Mouse (Mus musculus) cerebellum, adult 2 months (tissue): Measurements from ENCODE around the gene Pitx2. TPM values are rescaled to one million over a fixed set of nuclear protein-coding genes. Genes with fewer than 3 reads are reported as not detected.

Source experiments
- DNase-seq, 2 experiments: peaks; one replicate each; pipeline ENCODE4 v3.0.0; 2021
- H3K27ac ChIP-seq: fragments of 200-500 bp; 2 replicates; pipeline ENCODE4 v1.5.1; 2012; ENCODE audit warnings: low read length, control low read depth, inconsistent platforms; ENCODE audit not compliant: insufficient read depth
- H3K27me3 ChIP-seq: fragments of 200-500 bp; 2 replicates; pipeline ENCODE4 v1.6.1; 2012; ENCODE audit warnings: inconsistent platforms, mild to moderate bottlenecking, low read length, moderate library complexity; ENCODE audit not compliant: control insufficient read depth, insufficient read depth
- H3K4me1 ChIP-seq: fragments of 200-500 bp; 2 replicates; pipeline ENCODE4 v1.6.1; 2011; ENCODE audit warnings: low read length; ENCODE audit not compliant: control insufficient read depth, insufficient read depth
- H3K4me3 ChIP-seq: fragments of 200-500 bp; replicated peaks from 2 replicates; pipeline ENCODE3; 2011; ENCODE audit warnings: mild to moderate bottlenecking, low read depth, low read length, control low read depth; ENCODE audit not compliant: insufficient read depth
- CTCF ChIP-seq: fragments of 200-500 bp; IDR thresholded peaks from 2 replicates; pipeline ENCODE4 v1.5.1; 2011; ENCODE audit warnings: low read depth, mild to moderate bottlenecking, control low read depth, low read length, moderate library complexity, borderline replicate concordance; ENCODE audit not compliant: insufficient read depth
- POLR2A ChIP-seq: fragments of 200-500 bp; IDR thresholded peaks from 2 replicates; pipeline ENCODE4 v1.6.1; 2011; ENCODE audit warnings: low read length, control low read depth, borderline replicate concordance; ENCODE audit not compliant: insufficient read depth
- WGBS: fragments of 180-500 bp; shearing (Covaris S2); methylation state at CpG from one replicate; pipeline ENCODE4 v1.1.7; 2018; 5-methylcytosine and 5-hydroxymethylcytosine counted together
- polyA plus RNA-seq: library from polyadenylated mRNA; depleted of rRNA; stranded (reverse); fragments of >200 nt; gene quantifications from 2 replicates; pipeline ENCODE4 v1.2.3, GENCODE M21; 2012

The Pitx2 gene
- polyA plus RNA-seq, 1 experiment, result 0.25 TPM

DNA sequence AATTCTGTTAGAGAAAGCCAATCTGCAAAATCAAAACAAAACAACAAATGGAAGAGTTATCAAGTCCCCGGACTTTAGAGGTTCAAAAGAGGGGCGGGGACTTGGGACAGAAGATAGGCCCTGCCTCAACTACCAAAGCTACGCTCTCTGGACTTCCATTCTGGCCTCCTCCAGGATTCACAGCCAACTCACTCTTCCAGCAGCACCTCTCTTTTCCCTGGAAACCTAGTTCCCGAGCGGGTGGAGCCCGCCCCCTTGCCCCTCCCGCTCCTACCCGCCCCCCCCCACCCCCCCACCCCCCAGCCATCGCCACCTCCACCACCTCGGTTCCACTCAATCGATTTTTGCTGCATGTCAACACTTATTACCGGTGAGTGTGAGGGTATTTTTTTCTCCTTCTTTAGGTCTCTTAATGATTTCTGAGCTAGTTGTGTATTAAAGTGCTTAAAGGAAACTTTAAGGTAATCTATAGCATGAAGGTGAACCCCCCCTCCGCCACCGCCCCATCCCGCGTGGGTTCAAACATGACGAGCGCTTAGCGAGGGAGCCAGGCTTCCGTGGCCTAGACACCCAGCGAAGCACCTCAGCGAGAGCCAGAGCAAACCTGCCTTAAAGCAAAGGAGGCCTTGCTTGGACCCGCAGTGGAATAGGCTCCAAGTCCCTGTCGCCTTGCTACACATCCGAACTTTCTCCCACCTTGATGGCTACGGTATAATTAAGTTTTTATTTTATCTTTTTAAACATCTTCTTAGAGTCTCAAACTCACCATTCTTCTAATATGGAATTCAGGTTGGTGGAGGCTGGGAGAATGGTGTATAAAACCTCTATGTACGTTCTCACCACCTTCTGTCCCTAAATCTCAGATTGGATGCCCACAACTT, 21.9 kb downstream of the Pitx2 start:
- no peak overlapping the region for H3K27ac ChIP-seq
- no peak for DNase-seq
- TF ChIP-seq POLR2A, result no peak
- TF ChIP-seq CTCF, result no peak
- 8% methylated on average over 27 of the region's 27 CpGs for WGBS
- H3K4me1 ChIP-seq, result no peaks in the 10 kb centered on the region
- H3K27me3 ChIP-seq, result peaks cover 23% of the 10 kb centered on the region; the same call in 1 of the 2 replicates
- H3K4me3 ChIP-seq, result no peak overlapping the region

DNA sequence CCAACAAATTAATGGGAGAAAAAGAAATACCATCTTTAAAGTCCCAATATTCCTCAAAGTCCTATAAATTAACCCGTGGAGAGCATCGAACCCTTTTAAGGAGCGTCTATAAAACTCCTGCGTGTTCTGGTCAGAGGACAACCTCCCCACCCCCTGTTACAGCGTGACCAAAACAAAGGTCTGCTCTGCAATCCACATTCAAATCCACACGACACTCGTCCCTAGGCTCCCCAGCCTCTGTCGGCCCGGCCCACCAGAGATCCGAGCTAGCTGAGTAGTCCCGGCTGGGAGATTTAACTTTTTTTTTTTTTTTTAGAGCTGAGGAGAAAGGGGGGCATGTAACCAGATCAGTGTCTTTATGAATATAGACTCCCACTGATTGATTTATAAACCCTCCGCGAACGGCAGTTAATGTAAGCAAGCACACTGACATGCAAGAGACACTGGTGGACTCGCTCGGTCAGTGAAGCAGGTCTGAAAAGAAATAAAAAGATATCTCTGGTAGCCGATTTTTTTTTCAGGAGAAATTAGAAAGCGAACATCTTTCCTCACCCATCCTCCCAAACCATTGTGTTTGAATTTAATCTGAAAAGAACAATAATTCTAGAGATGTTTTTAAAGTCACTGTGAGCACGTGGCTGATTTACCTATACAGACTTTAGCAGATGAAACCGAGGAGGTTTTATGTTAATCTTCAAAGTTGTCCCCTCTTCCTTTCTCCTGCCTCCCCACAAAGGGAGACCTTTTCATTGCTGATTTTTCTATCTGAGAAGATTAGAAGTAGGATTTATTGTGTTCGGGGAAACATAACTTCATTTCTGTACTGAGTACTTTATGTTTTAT, 23.0 kb downstream of the Pitx2 start:
- Histone ChIP-seq H3K4me1 (no peaks in the 10 kb centered on the region), H3K27ac (no peak overlapping the region), H3K4me3 (no peak overlapping the region), H3K27me3 (peaks cover 18% of the 10 kb centered on the region; the same call in 1 of the 2 replicates)
- no peak for DNase-seq
- TF ChIP-seq POLR2A (no peak), CTCF (no peak)
- WGBS, result 4% methylated on average over 21 of the region's 21 CpGs

DNA sequence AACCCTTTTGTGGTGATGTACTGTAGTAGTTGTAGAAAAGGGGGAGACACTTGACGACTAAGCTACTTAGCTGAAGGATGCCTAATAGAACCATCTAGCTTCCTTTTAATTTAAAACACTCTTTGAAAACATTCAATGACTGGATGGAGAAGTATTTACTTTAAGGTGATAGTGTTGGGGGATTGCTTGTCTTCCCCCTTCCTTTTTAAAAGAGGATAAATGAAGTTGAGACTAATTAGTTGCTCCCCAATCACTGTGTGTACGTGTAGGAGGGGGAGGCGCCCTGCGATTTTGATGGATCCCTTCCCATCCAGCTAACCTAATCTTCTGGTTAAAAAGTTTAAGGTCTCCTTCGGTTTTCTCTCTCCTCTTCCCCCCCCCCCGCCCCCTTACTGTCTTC, 23.7 kb downstream of the Pitx2 start:
- H3K27me3 ChIP-seq, result peaks cover 17% of the 10 kb centered on the region; the same call in 1 of the 2 replicates
- 3% methylated on average over 6 of the region's 6 CpGs for WGBS
- TF ChIP-seq POLR2A (no peak), CTCF (no peak)

DNA sequence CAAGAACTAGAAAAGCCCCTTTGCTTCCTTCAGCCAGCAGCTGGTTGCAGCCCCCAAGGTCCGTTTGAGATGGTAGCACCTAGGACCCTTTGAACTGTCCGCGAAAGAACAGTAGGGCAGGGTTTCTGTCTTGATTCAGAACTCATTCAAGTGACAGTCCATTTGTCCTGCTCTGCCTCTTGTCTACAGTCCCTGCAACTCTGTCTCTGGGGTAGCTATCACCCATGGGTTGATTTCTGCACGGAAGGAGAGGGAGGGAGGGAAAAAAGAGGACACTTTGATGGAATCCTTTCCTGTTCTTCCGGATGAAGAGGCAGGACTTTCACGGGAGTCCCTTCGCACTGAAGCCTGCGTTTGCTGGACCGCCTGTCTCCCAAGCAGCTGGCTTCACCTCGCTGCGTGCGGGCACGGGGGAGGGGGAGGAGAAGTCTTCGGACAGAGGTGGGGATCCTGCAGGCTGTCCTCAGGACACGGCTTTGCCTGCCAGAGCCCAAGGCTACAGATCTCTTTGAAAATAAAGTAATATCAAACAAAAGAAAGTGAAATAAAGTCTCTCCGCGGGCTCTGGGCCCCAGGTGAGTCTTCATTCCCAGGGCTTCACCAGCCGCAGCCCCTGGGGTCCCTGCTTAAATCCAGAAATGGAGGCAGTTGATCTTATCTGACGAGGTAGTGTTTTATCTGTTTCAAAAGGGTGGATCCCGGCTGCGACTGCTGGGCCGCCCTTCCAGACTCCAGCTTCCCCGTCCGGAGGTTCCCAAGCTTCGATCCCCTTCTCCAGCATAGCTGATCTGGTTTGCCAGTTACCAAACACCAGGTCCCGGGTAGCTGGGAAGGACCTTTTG, 24.5 kb downstream of the Pitx2 start:
- Histone ChIP-seq H3K27me3 (peaks cover 16% of the 10 kb centered on the region; the same call in 1 of the 2 replicates), H3K27ac (no peak overlapping the region), H3K4me3 (no peak overlapping the region), H3K4me1 (no peaks in the 10 kb centered on the region)
- TF ChIP-seq POLR2A (no peak), CTCF (no peak)
- no peak for DNase-seq
- 2% methylated on average over 26 of the region's 26 CpGs for WGBS

More for the DNA sequence above, 23.7 kb downstream of the Pitx2 start:
- H3K4me3 ChIP-seq, result no peak overlapping the region
- no peaks in the 10 kb centered on the region for H3K4me1 ChIP-seq
- H3K27ac ChIP-seq, result no peak overlapping the region
- no peak for DNase-seq

DNA sequence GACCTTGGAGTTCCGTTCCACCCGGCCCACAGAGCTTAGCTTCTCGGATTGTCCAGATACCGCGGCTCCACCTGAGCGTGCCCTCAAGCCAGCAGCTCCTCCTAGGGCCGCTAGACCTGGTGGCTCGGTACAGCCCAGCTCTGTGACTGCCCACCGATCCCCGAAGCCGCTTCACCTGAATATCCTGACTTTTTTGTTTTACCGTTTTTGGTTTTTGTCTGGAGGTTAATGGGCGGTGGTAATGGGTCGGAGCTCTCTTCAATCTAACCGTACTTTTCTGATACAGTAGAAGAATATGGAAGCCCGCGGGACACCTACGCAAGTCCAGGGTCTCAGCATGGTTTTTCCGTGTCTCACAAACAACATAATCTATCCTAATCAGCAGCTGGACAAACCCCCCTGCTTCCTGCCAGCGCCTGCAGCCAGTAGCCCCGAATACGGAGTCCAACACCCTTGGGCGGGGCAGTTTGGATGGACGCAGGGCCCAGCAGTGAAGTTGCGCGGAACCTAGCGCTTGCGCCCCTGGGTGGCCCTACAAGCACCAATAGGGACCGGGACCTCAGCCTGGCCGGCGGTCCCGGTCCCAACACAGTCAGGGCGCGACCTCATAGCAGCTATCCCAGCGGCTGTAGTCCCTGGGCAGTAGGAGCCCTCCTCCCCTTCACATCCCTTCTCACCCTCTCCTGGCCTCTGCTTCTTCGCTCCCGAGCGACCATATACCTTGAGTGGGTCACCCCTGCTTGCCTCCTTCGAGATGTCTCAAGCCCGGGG, 25.3 kb downstream of the Pitx2 start:
- no peak for DNase-seq
- TF ChIP-seq CTCF (no peak), POLR2A (no peak)
- 3% methylated on average over 40 of the region's 40 CpGs for WGBS
- Histone ChIP-seq H3K27ac (no peak overlapping the region), H3K4me1 (no peaks in the 10 kb centered on the region), H3K4me3 (no peak overlapping the region), H3K27me3 (peaks cover 16% of the 10 kb centered on the region; the same call in 1 of the 2 replicates)

DNA sequence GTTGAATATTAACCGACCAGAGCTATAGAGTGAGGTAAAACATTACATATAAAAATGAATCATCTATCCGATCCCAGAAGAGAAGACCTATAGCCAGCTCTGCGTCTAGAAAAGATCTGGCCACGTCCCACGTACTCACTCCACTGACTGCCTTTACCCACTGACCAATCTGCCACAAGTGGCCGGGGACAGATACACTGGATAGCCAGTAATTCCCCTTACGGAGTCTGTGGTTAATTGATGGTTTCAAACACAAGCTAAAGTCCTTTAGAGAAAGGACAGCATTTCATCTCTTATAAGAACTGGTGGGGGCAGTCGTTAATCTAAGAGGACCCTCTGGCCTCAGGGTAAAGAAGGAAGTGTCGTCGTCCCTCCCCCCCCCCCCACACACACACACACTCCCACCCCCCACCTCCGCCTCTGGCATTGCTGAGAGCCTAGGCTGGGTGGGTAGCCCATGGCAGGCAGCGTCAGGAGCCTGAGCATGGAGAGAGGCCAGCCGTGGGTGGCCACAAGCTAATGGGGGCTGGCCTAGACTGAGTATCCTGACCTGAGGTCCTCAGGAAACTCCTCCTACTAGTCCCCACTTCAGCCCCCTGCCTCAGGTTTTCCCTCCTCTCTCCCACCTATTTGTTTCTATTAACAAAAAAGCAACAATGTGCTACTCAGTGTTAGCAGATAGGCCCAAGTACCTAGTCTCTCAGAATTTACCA, 26.1 kb downstream of the Pitx2 start:
- no peaks in the 10 kb centered on the region for H3K4me1 ChIP-seq
- H3K27me3 ChIP-seq, result peaks cover 14% of the 10 kb centered on the region; the same call in 1 of the 2 replicates
- no peak for DNase-seq
- no peak overlapping the region for H3K4me3 ChIP-seq
- TF ChIP-seq POLR2A, result no peak
- TF ChIP-seq CTCF, result no peak
- no peak overlapping the region for H3K27ac ChIP-seq
- 4% methylated on average over 13 of the region's 13 CpGs for WGBS
